9 mouse cellular contexts compared by ENCODE assay signal in genomic region chr5:139543214-139543613, GRCm38 (mm10). TPM values are rescaled to one million over a fixed set of nuclear protein-coding genes. Genes with fewer than 3 reads are reported as not detected.
A peak's percentile ranks its signal among the peaks of the same experiment; 100 is the strongest.
DNase-seq lines count a peak whose midpoint lies in the region; ATAC-seq and TF ChIP-seq lines count a peak whose summit lies in the region.
"Had no signal": no experiment of that assay in that cellular context is flagged by ENCODE, and none has a peak within 500 bp of the region (broad histone marks: within the 10 kb centered on the region; RNA-seq: fewer than 3 reads in every experiment).

Gene Uncx, plus strand, starts transcription at chr5:139543494.

- DNase-seq in heart, adult 11 months = no peak
- DNase-seq in cerebellum, postnatal 14 days = peak; percentile 50 to 69
- no peak for DNase-seq in spleen, postnatal 36 days (ENCODE audit: low spot score in 2 of 2)
- no peak for DNase-seq in thymus, postnatal 10 days (ENCODE audit: low spot score in 2 of 2)
- DNase-seq: kidney, postnatal 36 days had no signal

- H3K9me3 ChIP-seq in heart, embryonic 14.5 days (ENCODE audit: control insufficient read depth, low read length) = no peaks in the 10 kb centered on the region
- H3K9me3 ChIP-seq in hindbrain, embryonic 16.5 days (ENCODE audit: control insufficient read depth, low read length) = no peaks in the 10 kb centered on the region

- peaks cover 95% of the 10 kb centered on the region for H3K27me3 ChIP-seq in heart, embryonic 14.5 days (ENCODE audit: control insufficient read depth, insufficient read depth, low read length)
- H3K27me3 ChIP-seq in hindbrain, embryonic 16.5 days (replicated peaks; ENCODE audit: control insufficient read depth, insufficient read depth, low read length) = peaks cover 22% of the 10 kb centered on the region
- H3K27me3 ChIP-seq in myocyte (ENCODE audit: control insufficient read depth, insufficient read depth, insufficient read length) = peaks cover 74% of the 10 kb centered on the region

- no peak for TF ChIP-seq POLR2A in myocyte (IDR thresholded peaks at IDR 0.05; ENCODE audit: insufficient read length, low read depth)

- no peak within 1 kb of the TSS for H3K27ac ChIP-seq in heart, embryonic 14.5 days (replicated peaks in 1 of 2; ENCODE audit: control insufficient read depth in 1 of 2, insufficient read depth in 1 of 2, low read depth in 2 of 2, low read length in 2 of 2)
- H3K27ac ChIP-seq in hindbrain, embryonic 16.5 days (ENCODE audit: low read depth, low read length) = peak within 1 kb of the TSS; percentile 81

- no peak for ATAC-seq in heart, embryonic 14.5 days (ENCODE audit: insufficient number of reproducible peaks, insufficient read depth, low FRiP score, low read depth)
- no peak; the same call in 1 of the 2 replicates for ATAC-seq in hindbrain, embryonic 16.5 days
- no peak for ATAC-seq in erythroid progenitor cell, adult 5-6 weeks (replicated peaks; ENCODE audit: low FRiP score, poor library complexity, severe bottlenecking)

- 1% methylated on average over 15 of the region's 15 CpGs for WGBS in heart, embryonic 14.5 days
- 2% methylated on average over 15 of the region's 15 CpGs for WGBS in hindbrain, embryonic 16.5 days

- peak within 1 kb of the TSS in 1 of 2 experiments; percentile 22; a peak in 2 of 4 replicates for H3K4me3 ChIP-seq in heart, embryonic 14.5 days (ENCODE audit: control insufficient read depth in 1 of 2, insufficient read depth in 1 of 2, low read depth in 1 of 2, low read length in 2 of 2)
- peak within 1 kb of the TSS; percentile 52 for H3K4me3 ChIP-seq in hindbrain, embryonic 16.5 days (ENCODE audit: low read length)
- no peak within 1 kb of the TSS for H3K4me3 ChIP-seq in myocyte

- no peak within 1 kb of the TSS for H3K9ac ChIP-seq in heart, embryonic 14.5 days (ENCODE audit: low read length)
- H3K9ac ChIP-seq in hindbrain, embryonic 16.5 days (ENCODE audit: low read depth, low read length) = peak within 1 kb of the TSS; percentile 66

- H3K4me1 ChIP-seq in heart, embryonic 14.5 days (ENCODE audit: control insufficient read depth in 2 of 2, insufficient read depth in 2 of 2, low read length in 2 of 2) = peaks cover 0 to 8% of the 10 kb centered on the region in 2 experiments; a peak in 2 of 4 replicates
- H3K4me1 ChIP-seq in hindbrain, embryonic 16.5 days (ENCODE audit: control insufficient read depth, insufficient read depth, low read depth, low read length) = peaks cover 12% of the 10 kb centered on the region

- H3ac ChIP-seq in myocyte (ENCODE audit: control insufficient read depth, insufficient read length) = no peak within 1 kb of the TSS

- H3K4me2 ChIP-seq in heart, embryonic 14.5 days (ENCODE audit: low read length) = peak within 1 kb of the TSS; percentile 27
- H3K4me2 ChIP-seq in hindbrain, embryonic 16.5 days (ENCODE audit: low read length) = peak within 1 kb of the TSS; percentile 59
- H3K4me2 ChIP-seq in myocyte (ENCODE audit: low read depth) = peak within 1 kb of the TSS; percentile 30

- H3K36me3 ChIP-seq in heart, embryonic 14.5 days (ENCODE audit: control insufficient read depth, insufficient read depth, low read length) = no peaks in the 10 kb centered on the region
- H3K36me3 ChIP-seq in hindbrain, embryonic 16.5 days (ENCODE audit: control insufficient read depth, insufficient read depth, low read length) = no peaks in the 10 kb centered on the region
- H3K36me3 ChIP-seq in myocyte (ENCODE audit: control insufficient read depth, insufficient read depth) = no peaks in the 10 kb centered on the region

- H3K79me2 ChIP-seq in myocyte (ENCODE audit: control insufficient read depth, insufficient read depth) = no peaks in the 10 kb centered on the region

TF ChIP-seq in myocyte, 11 proteins besides CTCF, POLR2A, EP300 and RAD21:
- TF ChIP-seq E2F4 (IDR thresholded peaks at IDR 0.05; ENCODE audit: insufficient read depth) (no peak), MAX (IDR thresholded peaks at IDR 0.05; ENCODE audit: low read depth) (no peak), TCF3 (IDR thresholded peaks at IDR 0.05; ENCODE audit: insufficient read length, low read depth) (no peak), TCF12 (IDR thresholded peaks at IDR 0.05; ENCODE audit: insufficient read depth, poor library complexity, severe bottlenecking) (no peak), USF1 (IDR thresholded peaks at IDR 0.05; ENCODE audit: low read depth) (no peak), CEBPB (IDR thresholded peaks at IDR 0.05; ENCODE audit: insufficient read depth, poor library complexity, severe bottlenecking) (no peak), SRF (IDR thresholded peaks at IDR 0.05; ENCODE audit: control insufficient read depth, insufficient read length, low read depth) (no peak), MYOG (IDR thresholded peaks at IDR 0.05; ENCODE audit: control insufficient read depth in 1 of 3, insufficient read depth in 1 of 3, insufficient read length in 2 of 3, low read depth in 2 of 3) (no peak), REST (IDR thresholded peaks at IDR 0.05; ENCODE audit: insufficient read depth, insufficient read length) (no peak), POLR2AphosphoS2 (IDR thresholded peaks at IDR 0.05; ENCODE audit: insufficient read length, low read depth) (no peak), MYOD1 (IDR thresholded peaks at IDR 0.05; ENCODE audit: control insufficient read depth in 1 of 3, insufficient read length in 2 of 3, low read depth in 2 of 3) (no peak)

RNA-seq across cellular contexts. Expression of gene Uncx, which starts in this region (rescaled TPM):
- not detected in 2 replicates for polyA plus RNA-seq in heart, embryonic 14.5 days (2014; fragmentation: Nextera tagmentation; extraction: Ambion mirVana)
- polyA plus RNA-seq in hindbrain, embryonic 16.5 days (2015; fragmentation: Nextera tagmentation; extraction: Ambion mirVana) = 24.9 and 26.7 TPM in 2 replicates
- not detected for polyA plus RNA-seq in myocyte (2012; fragmentation: generic; extraction: Trizol)
- total RNA-seq in erythroid progenitor cell, adult 5-6 weeks (2015; ENCODE audit: low replicate concordance) = not detected in 2 replicates
- not detected in 2 replicates for total RNA-seq in erythroid progenitor cell, adult 5-6 weeks (2017; ENCODE audit: low replicate concordance)

Comparison
In these comparisons a context has a peak if more than half of its experiments do, and no peak if none do; other contexts are left out.
1. RNA of gene Uncx (polyA plus RNA-seq): 24.9 to 26.7 TPM in hindbrain, embryonic 16.5 days; not detected in heart, embryonic 14.5 days and not detected in myocyte (single experiment); every median in the first group is over 10 times any median in the second.
2. DNase-seq: peak in cerebellum, postnatal 14 days (2 of 2); none in heart, adult 11 months (single experiment), spleen, postnatal 36 days (0 of 2) and thymus, postnatal 10 days (0 of 2).
3. Peak in every context shown above with its lines, with median percentiles within 50 percentile points of each other: H3K4me2 ChIP-seq.